Mouse (Mus musculus) liver, embryonic 12.5 days (tissue): ENCODE results near the gene Pomp. TPM values are rescaled to one million over a fixed set of nuclear protein-coding genes. Genes with fewer than 3 reads are reported as not detected.

Experiments used
- ATAC-seq: fragments of 200-750 bp; cut with Nextera tagmentation; 2 replicates; pipeline ENCODE4 v1.8.0; 2017; ENCODE audit warnings: moderate number of reproducible peaks, mild to moderate bottlenecking, moderate library complexity
- H3K27ac ChIP-seq: fragments of 300-500 bp; sonication (generic); 2 replicates; pipeline ENCODE4 v1.5.1; 2016; ENCODE audit warnings: mild to moderate bottlenecking
- H3K27me3 ChIP-seq: fragments of 300-500 bp; sonication (generic); replicated peaks from 2 replicates; pipeline ENCODE4 v1.6.1; 2016; ENCODE audit warnings: mild to moderate bottlenecking, moderate library complexity
- H3K36me3 ChIP-seq: fragments of 300-500 bp; sonication (generic); 2 replicates; pipeline ENCODE4 v1.6.1; 2016; ENCODE audit warnings: mild to moderate bottlenecking, moderate library complexity
- H3K4me1 ChIP-seq: fragments of 300-500 bp; sonication (generic); 2 replicates; pipeline ENCODE4 v1.6.1; 2016
- H3K4me2 ChIP-seq: fragments of 300-500 bp; sonication (generic); 2 replicates; pipeline ENCODE4 v1.6.1; 2016; ENCODE audit warnings: mild to moderate bottlenecking, moderate library complexity
- H3K4me3 ChIP-seq: fragments of 300-500 bp; sonication (generic); 2 replicates; pipeline ENCODE4 v1.5.1; 2016; ENCODE audit warnings: mild to moderate bottlenecking, moderate library complexity
- H3K9ac ChIP-seq: fragments of 300-500 bp; sonication (generic); 2 replicates; pipeline ENCODE4 v1.6.1; 2016; ENCODE audit warnings: mild to moderate bottlenecking, moderate library complexity
- H3K9me3 ChIP-seq: fragments of 300-500 bp; sonication (generic); replicated peaks from 2 replicates; pipeline ENCODE4 v1.6.1; 2016; ENCODE audit warnings: mild to moderate bottlenecking, moderate library complexity
- WGBS: fragments of 180-500 bp; shearing (Covaris S2); methylation state at CpG from one replicate; pipeline ENCODE4 v1.1.7; 2016; ENCODE audit not compliant: insufficient replicate concordance; 5-methylcytosine and 5-hydroxymethylcytosine counted together
- polyA plus RNA-seq: library from polyadenylated mRNA; unstranded; fragments of >200 nt; fragmentation: Nextera tagmentation; extraction: Ambion mirVana; gene quantifications from 2 replicates; pipeline ENCODE4 v1.2.1, GENCODE M21; 2016

Gene Pomp
- polyA plus RNA-seq, 1 experiment from 2014 or later: 309 TPM

GRCm38 (mm10) chr5:147826546-147826945, 33.7 kb upstream of the Pomp start:
- Histone ChIP-seq H3K4me3 (no peak overlapping the region), H3K4me1 (peaks cover 7% of the 10 kb centered on the region), H3K27me3 (peaks cover 30% of the 10 kb centered on the region), H3K27ac (no peak overlapping the region), H3K36me3 (no peaks in the 10 kb centered on the region), H3K9ac (no peak overlapping the region), H3K4me2 (no peak overlapping the region), H3K9me3 (no peaks in the 10 kb centered on the region)
- WGBS: 34% methylated on average over 5 of the region's 5 CpGs
- ATAC-seq: no peak

GRCm38 (mm10) chr5:147828846-147829245, 31.4 kb upstream of the Pomp start:
- H3K4me3 ChIP-seq: no peak overlapping the region
- H3K4me2 ChIP-seq: no peak overlapping the region
- no peak overlapping the region for H3K9ac ChIP-seq
- H3K9me3 ChIP-seq: no peaks in the 10 kb centered on the region
- no peak for ATAC-seq
- H3K27me3 ChIP-seq: peaks cover 33% of the 10 kb centered on the region
- no peak overlapping the region for H3K27ac ChIP-seq
- WGBS: 83% methylated on average over 8 of the region's 8 CpGs
- peaks cover 7% of the 10 kb centered on the region for H3K4me1 ChIP-seq
- H3K36me3 ChIP-seq: no peaks in the 10 kb centered on the region

GRCm38 (mm10) chr5:147832842-147833241, 27.4 kb upstream of the Pomp start:
- no peak overlapping the region for H3K4me2 ChIP-seq
- ATAC-seq: no peak
- H3K9me3 ChIP-seq: no peaks in the 10 kb centered on the region
- no peak overlapping the region for H3K27ac ChIP-seq
- H3K4me3 ChIP-seq: no peak overlapping the region
- no peaks in the 10 kb centered on the region for H3K36me3 ChIP-seq
- H3K9ac ChIP-seq: no peak overlapping the region
- WGBS: 53% methylated on average over 14 of the region's 14 CpGs
- peaks cover 33% of the 10 kb centered on the region for H3K27me3 ChIP-seq
- H3K4me1 ChIP-seq: no peaks in the 10 kb centered on the region

- Histone ChIP-seq H3K4me2 (no peak overlapping the region), H3K4me3 (no peak overlapping the region), H3K9me3 (no peaks in the 10 kb centered on the region), H3K27ac (no peak overlapping the region), H3K36me3 (no peaks in the 10 kb centered on the region), H3K4me1 (no peaks in the 10 kb centered on the region), H3K9ac (no peak overlapping the region), H3K27me3 (peaks cover 32% of the 10 kb centered on the region)
- ATAC-seq: no peak
- WGBS: 20% methylated on average over 17 of the region's 17 CpGs
Observed at GRCm38 (mm10) chr5:147834841-147835500, 25.3 kb upstream of the Pomp start.

GRCm38 (mm10) chr5:147839418-147839817, 20.8 kb upstream of the Pomp start:
- H3K27me3 ChIP-seq: peaks cover 25% of the 10 kb centered on the region
- H3K9me3 ChIP-seq: no peaks in the 10 kb centered on the region
- no peak overlapping the region for H3K4me3 ChIP-seq
- no peaks in the 10 kb centered on the region for H3K36me3 ChIP-seq
- H3K27ac ChIP-seq: no peak overlapping the region
- WGBS: 62% methylated on average over 12 of the region's 12 CpGs
- no peak overlapping the region for H3K9ac ChIP-seq
- no peak for ATAC-seq
- H3K4me2 ChIP-seq: no peak overlapping the region
- H3K4me1 ChIP-seq: no peaks in the 10 kb centered on the region

DNA sequence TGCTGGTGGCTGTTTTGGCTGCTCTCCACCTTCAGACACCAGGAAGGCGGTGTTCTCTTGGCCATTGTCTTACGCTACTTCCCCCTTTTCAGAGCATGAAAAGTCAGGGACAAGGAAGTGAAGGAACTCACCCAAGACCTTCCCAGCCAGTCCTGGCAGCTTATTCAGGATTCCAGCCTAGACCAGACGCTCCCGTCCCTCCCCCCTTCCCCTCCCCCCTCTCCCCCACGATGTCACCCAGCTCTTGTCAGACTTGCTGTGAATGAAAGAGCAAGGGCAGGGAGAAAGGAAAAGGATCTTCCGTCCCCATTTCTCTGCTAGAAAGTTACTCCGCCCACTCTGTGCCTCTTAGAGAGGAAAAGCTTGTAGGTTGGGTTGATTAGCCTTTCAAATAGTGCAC, 16.9 kb upstream of the Pomp start:
- Histone ChIP-seq H3K9me3 (no peaks in the 10 kb centered on the region), H3K27me3 (no peaks in the 10 kb centered on the region), H3K27ac (no peak overlapping the region), H3K9ac (no peak overlapping the region), H3K4me2 (no peak overlapping the region), H3K4me3 (no peak overlapping the region), H3K4me1 (no peaks in the 10 kb centered on the region), H3K36me3 (no peaks in the 10 kb centered on the region)
- WGBS: 44% methylated on average over 7 of the region's 7 CpGs
- no peak for ATAC-seq

GRCm38 (mm10) chr5:147845319-147845718, 14.9 kb upstream of the Pomp start:
- no peak for ATAC-seq

DNA sequence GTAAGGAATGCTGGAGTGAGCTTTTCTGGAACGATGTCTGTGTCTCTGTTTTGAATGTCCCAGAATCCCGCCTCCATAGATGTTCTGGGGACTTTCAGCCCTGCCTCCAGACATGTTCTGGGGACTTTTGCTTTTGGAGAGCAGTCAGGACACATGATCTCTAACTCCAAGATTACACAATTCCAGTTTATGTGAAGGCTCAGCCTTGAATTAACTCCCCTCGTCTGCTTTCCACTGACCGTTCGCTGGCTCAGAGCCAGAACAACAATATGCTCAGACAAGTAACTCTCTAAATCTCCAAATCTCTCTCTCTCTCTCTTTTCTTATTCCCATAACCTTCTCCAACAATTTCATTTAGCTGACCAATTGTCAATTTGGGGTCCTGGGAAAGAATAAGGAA, 12.9 kb upstream of the Pomp start:
- Histone ChIP-seq H3K4me2 (no peak overlapping the region), H3K4me3 (no peak overlapping the region), H3K9me3 (no peaks in the 10 kb centered on the region), H3K27me3 (peaks cover 6% of the 10 kb centered on the region; the same call in 1 of the 2 replicates), H3K9ac (no peak overlapping the region), H3K36me3 (no peaks in the 10 kb centered on the region), H3K4me1 (no peaks in the 10 kb centered on the region), H3K27ac (no peak overlapping the region)
- no peak for ATAC-seq
- WGBS: 78% methylated on average over 5 of the region's 5 CpGs

More at GRCm38 (mm10) chr5:147845319-147845718, 14.9 kb upstream of the Pomp start:
- Histone ChIP-seq H3K4me3 (no peak overlapping the region), H3K27me3 (no peaks in the 10 kb centered on the region), H3K36me3 (no peaks in the 10 kb centered on the region), H3K9ac (no peak overlapping the region), H3K4me1 (no peaks in the 10 kb centered on the region), H3K27ac (no peak overlapping the region), H3K9me3 (no peaks in the 10 kb centered on the region), H3K4me2 (no peak overlapping the region)
- WGBS: 49% methylated on average over 3 of the region's 3 CpGs

DNA sequence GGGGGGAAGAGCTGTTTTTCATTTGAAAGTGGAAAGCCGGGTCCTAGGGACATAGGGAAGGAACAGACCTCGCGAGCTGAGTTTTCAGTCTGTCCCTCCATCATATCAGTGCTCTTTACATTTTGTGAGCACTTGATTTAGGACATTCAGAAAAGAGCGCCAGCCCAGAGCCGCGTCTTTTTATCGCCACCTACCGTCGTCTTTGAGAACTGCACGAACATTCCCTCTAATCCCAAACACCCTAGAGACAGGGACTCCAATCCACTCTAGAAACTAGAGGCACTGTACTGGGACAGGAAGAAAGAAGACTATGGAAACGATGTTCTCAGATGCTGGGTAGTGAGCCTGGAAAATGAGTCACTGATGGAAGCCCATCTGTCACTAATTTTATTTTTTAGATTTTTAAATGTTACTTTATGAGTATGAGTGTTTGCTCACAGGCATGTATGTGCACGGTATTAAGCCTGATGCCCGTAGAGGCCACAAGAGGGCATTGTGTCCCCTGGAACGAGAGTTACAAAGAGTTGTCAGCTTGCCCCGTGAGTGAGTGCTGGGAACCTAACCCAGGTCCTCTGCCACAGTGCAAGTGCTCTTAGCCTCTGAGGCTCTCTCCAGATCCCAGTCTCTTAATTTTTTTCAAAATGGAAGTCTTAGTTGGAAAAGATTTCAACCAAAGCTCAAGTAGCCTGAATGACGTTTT, 11.9 kb upstream of the Pomp start:
- WGBS: 20% methylated on average over 16 of the region's 16 CpGs
- H3K9me3 ChIP-seq: no peaks in the 10 kb centered on the region
- H3K4me3 ChIP-seq: no peak overlapping the region
- H3K27me3 ChIP-seq: peaks cover 6% of the 10 kb centered on the region; the same call in 1 of the 2 replicates
- no peaks in the 10 kb centered on the region for H3K4me1 ChIP-seq
- no peaks in the 10 kb centered on the region for H3K36me3 ChIP-seq
- no peak overlapping the region for H3K4me2 ChIP-seq
- H3K27ac ChIP-seq: no peak overlapping the region
- H3K9ac ChIP-seq: no peak overlapping the region
- ATAC-seq: no peak

- WGBS: 40% methylated on average over 7 of the region's 7 CpGs
- Histone ChIP-seq H3K27ac (no peak overlapping the region), H3K4me2 (no peak overlapping the region), H3K27me3 (peaks cover 6% of the 10 kb centered on the region; the same call in 1 of the 2 replicates), H3K9ac (no peak overlapping the region), H3K9me3 (no peaks in the 10 kb centered on the region), H3K4me3 (no peak overlapping the region), H3K36me3 (no peaks in the 10 kb centered on the region), H3K4me1 (no peaks in the 10 kb centered on the region)
- ATAC-seq: no peak
Observed at GRCm38 (mm10) chr5:147850194-147850593, 10.1 kb upstream of the Pomp start.

DNA sequence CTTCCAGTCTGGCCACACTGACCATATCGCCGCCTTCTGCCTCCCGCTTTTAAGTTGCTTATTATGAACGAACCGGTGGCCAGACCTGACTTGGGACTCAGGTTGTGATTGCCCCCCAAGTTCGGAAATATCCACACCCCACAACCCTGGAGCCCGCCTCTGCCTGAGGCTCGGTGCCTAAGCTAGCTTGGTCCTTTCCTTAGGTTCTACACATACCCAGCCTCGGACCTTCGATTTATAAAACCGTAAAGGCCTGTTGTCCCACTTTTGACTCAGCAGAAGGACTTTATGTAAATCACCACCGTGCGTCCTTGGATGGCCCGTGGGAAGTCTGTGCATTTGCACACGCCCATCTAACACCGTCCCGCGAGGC, 199 bp upstream of the Pomp start:
- Histone ChIP-seq H3K4me2 (peak overlapping the region; percentile 88), H3K4me3 (peak overlapping the region; percentile 99), H3K36me3 (peaks cover 30% of the 10 kb centered on the region), H3K9me3 (no peaks in the 10 kb centered on the region), H3K27ac (peak overlapping the region; percentile 85), H3K4me1 (peaks cover 25% of the 10 kb centered on the region), H3K27me3 (no peaks in the 10 kb centered on the region), H3K9ac (peak overlapping the region; percentile 94)
- ATAC-seq: no peak; the same call in 1 of the 2 replicates
- under 1% methylated on average over 18 of the region's 18 CpGs for WGBS

GRCm38 (mm10) chr5:147868674-147869073, 8.4 kb downstream of the Pomp start:
- H3K9ac ChIP-seq: no peak overlapping the region
- H3K4me1 ChIP-seq: peaks cover 24% of the 10 kb centered on the region; the same call in 1 of the 2 replicates
- no peak overlapping the region for H3K4me2 ChIP-seq
- no peaks in the 10 kb centered on the region for H3K27me3 ChIP-seq
- peaks cover 100% of the 10 kb centered on the region for H3K36me3 ChIP-seq
- H3K9me3 ChIP-seq: no peaks in the 10 kb centered on the region
- no peak overlapping the region for H3K4me3 ChIP-seq
- ATAC-seq: no peak
- no peak overlapping the region for H3K27ac ChIP-seq
- 74% methylated on average over 4 of the region's 4 CpGs for WGBS
